Mouse (Mus musculus) sigmoid colon, adult 10 weeks (tissue): Measurements from ENCODE around the gene Mael. TPM values are rescaled to one million over a fixed set of nuclear protein-coding genes. Genes with fewer than 3 reads are reported as not detected.

Source experiments
- polyA plus RNA-seq: library from polyadenylated mRNA; stranded (reverse); fragments of 350-450 nt; fragmentation: Illumina TruSeq; extraction: RNeasy Lipid Tissue Mini Kit (QIAGEN cat#74804); gene quantifications from one replicate; pipeline ENCODE4 v1.2.3, GENCODE M21; 2014; ENCODE audit warnings: low read depth, low replicate concordance

The Mael gene
- not detected for polyA plus RNA-seq

DNA sequence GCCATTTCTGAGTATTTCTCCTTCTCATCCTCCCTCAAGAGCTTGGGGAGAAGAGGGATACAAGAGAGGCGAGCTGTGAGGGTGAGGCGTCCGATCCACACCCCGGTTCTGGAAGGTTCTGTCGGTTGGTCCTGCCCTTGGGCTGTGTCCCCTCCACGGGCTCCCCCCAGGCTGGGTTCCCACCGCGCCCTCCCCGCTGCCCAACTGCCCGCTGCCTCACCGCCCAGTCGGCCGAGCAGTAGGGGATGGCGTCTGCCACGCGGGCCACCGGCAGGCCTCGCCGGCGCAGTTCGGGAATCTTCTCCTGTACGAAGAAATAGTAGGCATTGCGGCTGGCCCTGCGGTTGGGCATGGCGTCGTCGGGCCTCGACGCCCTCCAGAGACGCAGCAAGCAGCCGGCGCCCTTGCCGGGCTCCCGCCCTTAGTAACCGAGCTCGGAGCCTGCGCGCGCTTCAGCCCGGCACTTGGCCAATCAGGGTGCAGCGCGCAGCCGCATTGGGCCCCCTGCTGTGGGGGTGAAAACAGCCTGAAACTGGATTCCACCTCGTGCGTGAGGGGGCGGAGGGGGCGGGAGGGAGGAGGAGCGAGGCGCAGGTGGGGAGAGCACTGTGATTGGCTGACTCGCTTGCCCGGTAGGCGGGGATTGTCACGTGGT is at the start of gene Mael:
TSS of gene Mael (minus strand) at position 433 of the 655 bp plus-strand sequence.

DNA sequence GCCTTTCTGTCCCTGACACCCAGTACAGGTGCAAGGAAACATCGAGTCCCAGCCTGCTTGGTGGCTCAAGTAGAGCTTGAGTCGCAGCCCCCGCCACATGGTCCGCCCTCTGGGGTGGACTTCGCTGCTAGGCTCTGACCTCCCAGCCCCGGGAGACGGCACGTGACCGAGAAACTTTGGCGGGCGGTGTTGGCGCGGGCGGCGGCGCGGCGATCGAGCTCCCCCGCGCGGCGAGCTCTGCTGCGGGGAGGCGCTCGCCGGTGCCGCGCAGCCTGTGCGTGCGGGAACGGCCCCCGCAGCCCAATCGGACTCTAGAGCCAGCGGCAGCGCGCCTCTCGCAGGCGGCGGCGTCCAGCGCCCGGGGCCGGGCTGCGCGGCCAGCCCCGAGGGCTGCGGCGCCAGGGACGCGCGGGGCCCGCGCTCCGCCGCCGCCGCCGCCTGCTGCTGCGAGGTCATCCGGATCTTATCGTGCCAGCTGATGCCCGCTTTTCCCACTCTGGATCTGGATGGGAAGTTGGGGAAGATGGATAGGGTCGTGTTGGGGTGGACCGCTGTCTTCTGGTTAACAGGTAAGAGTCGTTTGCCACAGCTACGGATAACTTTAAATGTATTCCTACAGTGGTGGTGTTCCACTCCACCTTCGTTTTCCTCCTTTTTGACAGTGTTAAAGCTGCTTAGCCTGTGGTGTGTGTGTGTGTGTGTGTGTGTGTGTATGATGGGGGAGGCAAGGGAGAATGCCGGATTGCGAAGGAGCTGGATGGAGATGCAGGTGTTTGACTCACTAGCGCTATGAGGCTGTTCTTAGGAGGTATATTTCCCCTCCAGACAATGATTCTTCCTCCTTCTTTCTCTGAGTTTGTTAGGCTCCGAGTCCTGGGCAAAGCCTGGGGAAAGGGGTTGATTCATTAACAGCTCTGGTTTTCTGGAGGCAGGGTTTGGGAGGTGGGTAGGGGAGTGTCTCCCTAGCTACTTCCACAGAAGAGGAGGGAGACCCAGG is 15.6 kb upstream of the Mael start, which contains the start of gene Ildr2:
TSS of gene Ildr2 (plus strand) at position 242 of the 997 bp plus-strand sequence.

Other genes starting within 250 kb of the Mael start
- 21.3 TPM for gene Pou2f1, start 236.1 kb downstream of the Mael start, polyA plus RNA-seq
- 0.09 TPM for gene Dusp27, start 110.8 kb downstream of the Mael start, polyA plus RNA-seq
- gene Gpa33, start 108.5 kb downstream of the Mael start, polyA plus RNA-seq = 178 TPM
- 1.6 TPM for gene Ildr2, start 15.4 kb upstream of the Mael start, polyA plus RNA-seq
- 25.9 TPM for gene Tada1, start 140.3 kb upstream of the Mael start, polyA plus RNA-seq
- gene Pogk, start 171.1 kb upstream of the Mael start, polyA plus RNA-seq = 9.8 TPM